ENCODE assay signal across 10 mouse cellular contexts in genomic region chr14:48189330-48189729, GRCm38 (mm10).
DNase-seq lines count a peak whose midpoint lies in the region; ATAC-seq and TF ChIP-seq lines count a peak whose summit lies in the region.
"Had no signal": no experiment of that assay in that cellular context is flagged by ENCODE, and none has a peak within 500 bp of the region (broad histone marks: within the 10 kb centered on the region; RNA-seq: fewer than 3 reads in every experiment).

No protein-coding gene starts in this region.

- peaks cover 6% of the 10 kb centered on the region; the same call in 1 of the 2 replicates for H3K36me3 ChIP-seq in lung, embryonic 16.5 days (ENCODE audit: control insufficient read depth, insufficient read depth, low read length)
- H3K36me3 ChIP-seq in embryonic facial prominence, embryonic 14.5 days (ENCODE audit: control insufficient read depth, insufficient read depth, low read length) = peaks cover 8% of the 10 kb centered on the region; the same call in 1 of the 2 replicates

- no peak for TF ChIP-seq CTCF in lung, adult 2 months (IDR thresholded peaks at IDR 0.05; ENCODE audit: insufficient read depth, low read length)

- TF ChIP-seq POLR2A in lung, adult 2 months (IDR thresholded peaks at IDR 0.05; ENCODE audit: borderline replicate concordance, extremely low read depth, low read depth, low read length) = no peak

- H3K4me3 ChIP-seq in lung, embryonic 16.5 days (ENCODE audit: low read length) = no peak overlapping the region
- H3K4me3 ChIP-seq in lung, adult 2 months (replicated peaks; ENCODE audit: extremely low read depth, low read depth, low read length) = no peak overlapping the region
- H3K4me3 ChIP-seq in embryonic facial prominence, embryonic 14.5 days (ENCODE audit: low read depth, low read length) = no peak overlapping the region
- H3K4me3 ChIP-seq: hindbrain, embryonic 13.5 days had no signal

- no peaks in the 10 kb centered on the region for H3K9me3 ChIP-seq in lung, embryonic 16.5 days (ENCODE audit: control insufficient read depth, low read length)
- no peaks in the 10 kb centered on the region for H3K9me3 ChIP-seq in embryonic facial prominence, embryonic 14.5 days (ENCODE audit: control insufficient read depth, low read length)
- H3K9me3 ChIP-seq: hindbrain, embryonic 13.5 days had no signal

- no peak overlapping the region for H3K9ac ChIP-seq in lung, embryonic 16.5 days (ENCODE audit: low read length)
- H3K9ac ChIP-seq in embryonic facial prominence, embryonic 14.5 days (ENCODE audit: low read depth, low read length) = no peak overlapping the region
- H3K9ac ChIP-seq: hindbrain, embryonic 13.5 days had no signal

- 57% methylated on average over 8 of the region's 8 CpGs for WGBS in lung, embryonic 16.5 days
- WGBS in lung, adult 2 months = 56% methylated on average over 8 of the region's 8 CpGs
- 29% methylated on average over 8 of the region's 8 CpGs for WGBS in embryonic facial prominence, embryonic 14.5 days

- DNase-seq in gastrocnemius, adult 18-20 months (ENCODE audit: low spot score) = peak; percentile 64
- no peak for DNase-seq in gastrocnemius, postnatal 10 days
- no peak for DNase-seq in lung, adult 2 months
- DNase-seq in embryonic facial prominence, embryonic 14.5 days (ENCODE audit: low spot score) = peak; percentile 57
- DNase-seq in right cerebral cortex, postnatal 36 days (ENCODE audit: low spot score in 2 of 2) = peak; percentile 31 to 59
- DNase-seq in ovary, postnatal 36 days (ENCODE audit: low spot score) = no peak
- DNase-seq in thymus, postnatal 36 days = no peak
- DNase-seq: thymus, adult 2 months had no signal

- H3K27ac ChIP-seq in lung, embryonic 16.5 days (ENCODE audit: low read length) = no peak overlapping the region
- H3K27ac ChIP-seq in embryonic facial prominence, embryonic 14.5 days (replicated peaks; ENCODE audit: low read depth, low read length) = no peak overlapping the region
- H3K27ac ChIP-seq: hindbrain, embryonic 13.5 days had no signal

- peak; percentile 77; the same call in 1 of the 2 replicates for ATAC-seq in lung, embryonic 16.5 days (ENCODE audit: low read depth)
- ATAC-seq in embryonic facial prominence, embryonic 14.5 days (ENCODE audit: low read depth) = peak; percentile 47; the same call in 1 of the 2 replicates

- H3K4me1 ChIP-seq in lung, embryonic 16.5 days (replicated peaks; ENCODE audit: control insufficient read depth, insufficient read depth, low read length) = peaks cover 9% of the 10 kb centered on the region; the same call in 1 of the 2 replicates
- no peaks in the 10 kb centered on the region; the same call in 1 of the 2 replicates for H3K4me1 ChIP-seq in lung, adult 2 months (ENCODE audit: control insufficient read depth, insufficient read depth, low read length)
- H3K4me1 ChIP-seq in embryonic facial prominence, embryonic 14.5 days (ENCODE audit: control insufficient read depth, insufficient read depth, low read length) = peaks cover 5% of the 10 kb centered on the region; the same call in 1 of the 2 replicates

- no peaks in the 10 kb centered on the region for H3K27me3 ChIP-seq in lung, embryonic 16.5 days (ENCODE audit: control insufficient read depth, insufficient read depth, low read depth, low read length)
- H3K27me3 ChIP-seq in embryonic facial prominence, embryonic 14.5 days (replicated peaks; ENCODE audit: control insufficient read depth, insufficient read depth, low read length) = no peaks in the 10 kb centered on the region; the same call in 1 of the 2 replicates
- H3K27me3 ChIP-seq: hindbrain, embryonic 13.5 days had no signal

- no peak overlapping the region for H3K4me2 ChIP-seq in lung, embryonic 16.5 days (ENCODE audit: low read depth, low read length)
- no peak overlapping the region for H3K4me2 ChIP-seq in embryonic facial prominence, embryonic 14.5 days (ENCODE audit: low read depth, low read length)
- H3K4me2 ChIP-seq: hindbrain, embryonic 13.5 days had no signal

Comparison
In these comparisons a context has a peak if more than half of its experiments do, and no peak if none do; other contexts are left out.
1. DNase-seq: peak in gastrocnemius, adult 18-20 months (single experiment), embryonic facial prominence, embryonic 14.5 days (single experiment) and right cerebral cortex, postnatal 36 days (2 of 2); none in gastrocnemius, postnatal 10 days (single experiment), lung, adult 2 months (single experiment), ovary, postnatal 36 days (single experiment) and thymus, postnatal 36 days (0 of 2).